Mouse (Mus musculus): ENCODE results near the gene Thsd7b. TPM values are rescaled to one million over a fixed set of nuclear protein-coding genes. Genes with fewer than 3 reads are reported as not detected.
"Not testable (repeated sequence)": the region's sequence is repeated elsewhere in the genome, so short reads cannot be mapped to it uniquely, and the experiment has no call there.

Gene Thsd7b
- polyA plus RNA-seq, 1 experiment = 0.19 TPM

- DNase-seq (ENCODE audit: low spot score) = no peak
Measured at GRCm38 (mm10) chr1:129843416-129843815, 570.3 kb downstream of the Thsd7b start.

DNA sequence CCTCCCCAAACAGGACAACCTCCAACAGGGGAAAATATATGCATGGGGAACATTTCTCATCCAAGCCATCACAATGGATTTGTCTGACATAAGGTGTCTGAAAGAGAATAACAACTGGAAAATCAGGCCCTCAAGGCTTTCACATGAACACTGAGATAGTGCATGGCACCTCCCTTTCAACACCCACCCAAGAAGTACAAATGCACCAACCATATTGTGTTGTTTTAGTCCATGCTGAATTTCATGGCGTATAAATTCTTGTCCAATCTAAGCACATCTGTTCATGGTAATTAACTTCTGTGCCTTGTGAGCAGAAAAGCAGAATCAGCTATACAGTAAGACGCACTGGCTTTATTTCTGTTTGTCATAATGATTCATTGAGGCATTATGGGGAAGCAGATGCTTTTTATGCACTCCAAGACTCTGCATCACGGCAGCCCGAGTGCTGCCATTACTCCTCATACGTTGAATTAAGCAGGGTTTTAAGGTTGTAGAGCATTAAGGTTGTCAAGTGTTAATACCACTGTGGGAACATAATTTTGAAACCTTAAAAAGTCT is 577.0 kb downstream of the Thsd7b start:
- DNase-seq (ENCODE audit: low spot score) = no peak

DNA sequence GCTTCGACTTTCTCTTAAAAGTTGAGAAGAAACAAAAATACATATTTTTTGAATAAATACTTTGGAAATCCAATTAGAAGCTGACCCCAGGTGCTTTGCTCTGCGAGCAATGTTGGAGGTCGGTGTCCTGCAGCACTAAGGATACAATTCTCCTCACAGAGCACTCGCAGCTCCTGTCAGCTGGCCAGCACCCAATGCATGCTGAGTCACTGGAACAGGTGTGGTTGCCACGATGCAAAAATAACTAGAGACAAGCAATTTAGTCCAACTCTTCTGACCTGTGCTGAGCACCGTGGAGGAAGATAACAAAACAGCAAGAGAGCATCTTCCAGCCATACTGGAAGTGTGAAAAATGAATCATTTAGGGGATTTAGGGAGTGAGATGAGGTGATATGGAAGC is 594.6 kb downstream of the Thsd7b start:
- DNase-seq (ENCODE audit: low spot score) = no peak

GRCm38 (mm10) chr1:129874355-129874754 is 601.3 kb downstream of the Thsd7b start:
- DNase-seq (ENCODE audit: low spot score) = no peak

- DNase-seq (ENCODE audit: low spot score) = no peak
Measured at GRCm38 (mm10) chr1:129887861-129888260, 614.8 kb downstream of the Thsd7b start.

DNA sequence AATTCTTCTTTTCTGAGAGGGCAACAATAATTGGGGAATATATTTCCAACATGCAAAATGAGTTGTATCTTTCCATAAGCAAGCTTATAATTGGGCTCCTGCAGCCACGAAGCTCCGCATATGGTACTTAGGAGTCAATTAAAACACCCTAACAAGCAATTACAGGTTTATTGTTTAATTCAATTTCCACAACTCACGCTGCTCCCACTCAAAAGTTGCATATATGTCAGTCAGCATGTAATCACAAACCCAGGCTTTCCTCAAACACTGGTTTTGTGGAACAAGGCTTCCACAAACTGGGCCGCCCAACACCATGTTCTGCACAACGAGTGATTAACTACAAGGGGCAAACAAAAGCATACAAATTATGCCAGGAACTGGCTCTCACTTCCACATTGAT is 625.0 kb downstream of the Thsd7b start:
- no peak for DNase-seq (ENCODE audit: low spot score)

DNA sequence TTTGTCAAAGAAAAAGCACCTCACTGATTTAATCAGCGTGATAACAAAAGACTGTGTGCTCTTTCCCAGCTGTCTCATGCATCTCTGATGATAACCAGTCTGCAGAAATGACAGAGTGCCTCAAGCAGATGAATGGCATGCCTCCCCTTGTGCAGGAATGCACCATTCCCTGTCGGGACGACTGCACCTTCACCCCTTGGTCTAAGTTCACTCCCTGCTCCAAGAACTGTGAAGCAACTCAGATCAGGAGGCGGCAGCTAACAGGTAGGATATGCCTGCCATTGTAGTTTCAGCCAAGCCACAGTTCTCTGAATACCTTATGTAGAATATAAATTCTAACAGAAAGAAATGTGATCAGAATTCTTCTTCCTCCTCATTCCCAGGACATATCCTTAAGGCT is 642.4 kb downstream of the Thsd7b start:
- DNase-seq (ENCODE audit: low spot score) = no peak

GRCm38 (mm10) chr1:129917568-129917967 is 644.5 kb downstream of the Thsd7b start:
- DNase-seq (ENCODE audit: low spot score) = no peak

GRCm38 (mm10) chr1:129919385-129919784 is 646.3 kb downstream of the Thsd7b start:
- no peak for DNase-seq (ENCODE audit: low spot score)

- no peak for DNase-seq (ENCODE audit: low spot score)
Measured at GRCm38 (mm10) chr1:129931003-129931402, 657.9 kb downstream of the Thsd7b start.

- DNase-seq (ENCODE audit: low spot score) = no peak
Measured at GRCm38 (mm10) chr1:129943116-129943515, 670.0 kb downstream of the Thsd7b start.

DNA sequence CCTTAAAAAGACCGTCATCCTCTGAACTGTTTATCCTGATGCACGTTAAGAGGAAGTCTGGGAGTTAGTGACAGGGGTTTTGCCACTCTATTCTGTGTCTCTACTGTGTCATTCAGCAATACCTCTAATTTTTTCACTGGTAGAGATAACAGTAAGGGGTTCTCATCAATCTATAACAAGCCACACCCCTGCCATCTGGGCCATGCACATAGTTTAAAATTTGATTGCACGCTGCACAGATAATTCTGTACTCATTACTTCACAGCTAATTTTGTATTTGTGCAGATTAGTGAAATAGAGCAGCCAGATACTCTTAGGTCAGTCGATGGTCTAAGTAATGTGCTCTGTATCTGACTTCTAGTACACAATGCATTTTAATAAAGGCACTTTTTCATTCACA is 673.9 kb downstream of the Thsd7b start:
- no peak for DNase-seq (ENCODE audit: low spot score)

DNA sequence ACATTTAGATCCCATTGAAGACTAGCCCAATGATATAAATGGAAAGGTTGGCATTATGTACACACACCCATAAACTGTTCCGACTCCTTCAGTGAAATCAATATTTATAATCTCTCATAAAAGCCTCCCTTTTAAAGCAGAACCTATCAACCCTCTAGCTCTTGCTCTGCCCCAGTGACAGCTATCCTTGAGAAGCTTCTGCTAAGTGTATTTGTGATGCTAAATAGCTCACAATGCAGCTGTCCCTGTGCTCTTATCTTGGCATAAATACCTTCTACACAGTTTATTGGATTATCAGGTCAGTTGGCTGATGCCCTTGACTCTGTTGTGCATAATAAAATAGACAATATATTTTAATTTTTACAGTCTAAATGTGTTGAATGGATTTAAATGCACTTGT is 682.4 kb downstream of the Thsd7b start:
- DNase-seq (ENCODE audit: low spot score) = no peak

GRCm38 (mm10) chr1:129956625-129957024 is 683.5 kb downstream of the Thsd7b start:
- no peak for DNase-seq (ENCODE audit: low spot score)

- not testable (repeated sequence) for DNase-seq (ENCODE audit: low spot score)
Measured at GRCm38 (mm10) chr1:129959352-129959751, 686.2 kb downstream of the Thsd7b start.

- DNase-seq (ENCODE audit: low spot score) = no peak
Measured at GRCm38 (mm10) chr1:129963166-129963565, 690.1 kb downstream of the Thsd7b start.

DNA sequence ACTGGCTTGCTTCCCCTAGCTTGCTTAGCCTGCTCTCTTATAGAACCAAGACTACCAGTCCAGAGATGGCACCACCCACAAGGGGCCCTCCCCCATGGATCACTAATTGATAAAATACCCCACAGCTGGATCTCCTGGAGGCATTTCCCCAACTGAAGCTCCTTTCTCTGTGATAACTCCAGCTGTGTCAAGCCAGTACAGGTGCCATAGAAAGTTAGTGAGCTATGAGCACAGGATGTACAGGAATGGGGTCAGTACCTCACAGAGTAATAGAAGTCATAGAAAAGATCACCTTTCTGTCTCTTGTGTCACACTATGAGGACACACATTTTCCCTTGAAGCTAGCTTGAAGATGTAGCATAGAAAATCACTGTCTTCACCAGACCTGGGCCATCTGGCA is 716.1 kb downstream of the Thsd7b start:
- not testable (repeated sequence) for DNase-seq (ENCODE audit: low spot score)

DNA sequence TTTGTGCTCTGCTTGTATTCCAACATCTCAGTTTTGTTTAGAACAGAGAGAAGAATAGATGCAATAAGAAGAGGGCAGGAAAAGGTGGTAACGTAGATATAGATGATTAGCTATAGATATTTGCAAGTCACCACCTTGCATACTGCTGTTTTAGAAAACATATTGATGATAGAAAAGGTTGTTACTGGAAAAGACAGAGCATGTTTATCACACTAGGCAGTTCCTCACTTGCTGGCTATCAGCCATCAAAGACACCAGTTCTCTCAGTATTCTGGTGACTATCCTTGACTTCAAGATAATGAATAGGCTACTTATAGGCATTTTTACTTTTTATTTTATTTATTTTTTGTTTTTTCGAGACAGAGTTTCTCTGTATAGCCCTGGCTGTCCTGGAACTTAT is 717.7 kb downstream of the Thsd7b start:
- DNase-seq (ENCODE audit: low spot score) = no peak

DNA sequence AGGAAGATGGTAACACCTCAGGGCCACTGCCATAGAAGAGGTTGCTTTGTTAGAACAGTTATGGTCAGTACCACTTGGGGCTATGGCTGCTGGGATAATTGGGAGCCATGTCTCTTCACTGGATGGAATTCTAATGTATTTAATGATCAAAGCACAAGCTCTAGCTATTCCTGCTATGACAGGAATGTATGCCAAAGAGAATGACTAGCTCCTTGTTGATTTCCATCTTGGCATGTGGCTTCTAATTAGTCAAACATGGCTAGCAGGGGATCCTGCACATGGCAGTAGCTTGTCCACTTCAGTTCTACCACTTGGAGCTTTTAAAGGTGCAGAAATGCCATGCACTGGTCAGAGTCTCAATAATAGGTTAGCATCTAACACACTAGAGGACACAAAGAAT is 781.9 kb downstream of the Thsd7b start:
- DNase-seq (ENCODE audit: low spot score) = no peak

- no peak for DNase-seq (ENCODE audit: low spot score)
Measured at GRCm38 (mm10) chr1:130062105-130062504, 789.0 kb downstream of the Thsd7b start.

DNA sequence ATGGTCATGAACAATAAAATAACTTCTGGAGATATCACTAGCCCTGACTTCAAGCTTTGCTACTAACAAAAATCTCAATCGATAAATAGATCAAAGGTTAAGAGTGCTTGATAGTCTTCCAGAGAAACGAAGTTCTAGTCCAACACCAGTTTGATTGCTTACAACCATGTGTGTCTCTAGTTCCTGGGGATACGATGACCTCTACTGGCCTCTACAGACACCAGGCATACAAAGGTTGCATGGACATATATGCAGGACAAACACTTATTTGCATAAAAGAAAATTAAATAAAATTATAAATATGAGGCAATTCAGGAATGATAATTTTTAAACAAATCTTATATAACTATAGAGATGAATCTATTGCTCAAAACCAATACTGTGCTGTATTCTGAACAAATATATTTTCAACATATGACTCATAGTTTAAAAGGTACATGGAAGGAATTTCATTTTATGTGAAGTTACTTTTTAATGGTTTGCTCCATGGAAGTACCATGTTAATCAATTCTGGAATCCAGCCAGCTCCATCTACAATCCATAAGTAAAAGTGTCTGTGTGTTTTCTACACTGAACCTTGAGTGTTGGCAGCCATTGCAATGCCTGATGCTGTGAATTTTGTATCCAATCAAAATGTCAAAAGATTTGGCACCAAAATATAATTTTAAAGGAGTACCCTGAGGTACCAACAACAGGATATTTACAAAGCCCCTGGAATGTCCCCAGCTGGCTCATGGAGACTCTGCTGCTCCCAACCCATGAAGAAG is 793.3 kb downstream of the Thsd7b start:
- DNase-seq (ENCODE audit: low spot score) = no peak

DNA sequence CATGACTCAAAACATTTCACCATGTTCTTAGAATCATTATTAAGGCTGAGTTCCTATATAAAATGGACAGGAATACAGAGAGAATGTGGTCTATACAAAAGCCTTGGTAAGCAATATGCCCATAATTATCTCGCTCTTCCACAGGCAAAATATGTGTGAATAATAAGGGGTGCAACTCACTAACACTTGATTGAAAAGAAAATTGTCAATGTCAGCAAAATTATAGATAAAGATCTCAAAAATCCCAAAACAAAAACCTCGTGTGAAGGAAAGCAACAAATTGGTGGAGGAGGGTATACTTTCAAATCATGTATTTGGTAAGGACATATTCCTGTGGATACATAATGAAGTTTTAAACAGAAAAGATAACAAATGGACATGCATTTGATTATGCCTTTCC is 810.7 kb downstream of the Thsd7b start:
- DNase-seq (ENCODE audit: low spot score) = no peak

DNA sequence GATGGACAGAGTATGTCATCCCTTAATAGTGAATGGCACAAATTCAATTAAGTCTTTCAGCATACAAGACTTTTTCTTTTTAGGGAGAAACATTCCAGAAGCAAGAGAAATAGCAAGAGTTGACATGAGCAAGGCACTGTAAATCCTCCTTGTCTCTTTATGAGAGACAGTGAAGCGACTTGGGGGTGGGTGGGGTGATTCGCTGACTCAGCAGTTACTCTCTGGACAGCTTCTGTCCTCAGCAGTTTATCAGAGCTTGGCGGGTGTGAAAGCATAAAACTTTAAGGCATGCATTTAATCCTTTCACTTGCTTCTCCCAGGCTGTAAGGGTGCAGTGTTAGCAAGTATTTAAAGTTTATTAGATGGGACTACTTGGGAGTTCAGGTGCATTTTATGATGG is 812.1 kb downstream of the Thsd7b start:
- no peak for DNase-seq (ENCODE audit: low spot score)

- no peak for DNase-seq (ENCODE audit: low spot score)
Measured at GRCm38 (mm10) chr1:130085910-130086309, 812.8 kb downstream of the Thsd7b start.

Measured in urinary bladder, adult 2 months (tissue).